Mouse (Mus musculus) forebrain, embryonic 16.5 days (tissue): ENCODE data around the gene Cdk6. TPM values are rescaled to one million over a fixed set of nuclear protein-coding genes. Genes with fewer than 3 reads are reported as not detected.
"Not testable (repeated sequence)": the region's sequence is repeated elsewhere in the genome, so short reads cannot be mapped to it uniquely, and the experiment has no call there.

Experiments used
- ATAC-seq: fragments of 200-750 bp; cut with Nextera tagmentation; 2 replicates; pipeline ENCODE4 v1.8.0; 2017; ENCODE audit warnings: mild to moderate bottlenecking, moderate library complexity
- H3K27ac ChIP-seq: fragments of 300-500 bp; sonication (generic); 2 replicates; pipeline ENCODE4 v1.5.1; 2014; ENCODE audit warnings: low read length, control low read depth
- H3K27me3 ChIP-seq: fragments of 300-500 bp; sonication (generic); replicated peaks from 2 replicates; pipeline ENCODE4 v1.6.1; 2014; ENCODE audit warnings: low read length; ENCODE audit not compliant: control insufficient read depth, insufficient read depth
- H3K36me3 ChIP-seq: fragments of 300-500 bp; sonication (generic); 2 replicates; pipeline ENCODE4 v1.6.1; 2014; ENCODE audit not compliant: control insufficient read depth, insufficient read depth
- H3K4me1 ChIP-seq: fragments of 300-500 bp; sonication (generic); replicated peaks from 2 replicates; pipeline ENCODE4 v1.6.1; 2014; ENCODE audit warnings: low read length; ENCODE audit not compliant: control insufficient read depth, insufficient read depth
- H3K4me2 ChIP-seq: fragments of 300-500 bp; sonication (generic); 2 replicates; pipeline ENCODE4 v1.6.1; 2014; ENCODE audit warnings: mild to moderate bottlenecking, low read length, control low read depth
- H3K4me3 ChIP-seq: fragments of 300-500 bp; sonication (generic); replicated peaks from 2 replicates; pipeline ENCODE4 v1.5.1; 2014; ENCODE audit warnings: mild to moderate bottlenecking, low read length, control low read depth
- H3K9ac ChIP-seq: fragments of 300-500 bp; sonication (generic); replicated peaks from 2 replicates; pipeline ENCODE4 v1.6.1; 2014; ENCODE audit warnings: low read depth, low read length, control low read depth
- H3K9me3 ChIP-seq: fragments of 300-500 bp; sonication (generic); 2 replicates; pipeline ENCODE4 v1.6.1; 2016; ENCODE audit warnings: low read length; ENCODE audit not compliant: control insufficient read depth
- WGBS: fragments of 180-500 bp; shearing (Covaris S2); extraction: QIAGEN DNeasy Blood & Tissue Kit; methylation state at CpG from one replicate; pipeline ENCODE4 v1.1.7; 2014; 5-methylcytosine and 5-hydroxymethylcytosine counted together
- polyA plus RNA-seq: library from polyadenylated mRNA; unstranded; fragments of >200 nt; fragmentation: Nextera tagmentation; extraction: Ambion mirVana; gene quantifications from 2 replicates; pipeline ENCODE4 v1.2.1, GENCODE M21; 2015

Cdk6 gene
- polyA plus RNA-seq, 1 experiment from 2014 or later: 29.8 TPM

- Histone ChIP-seq H3K27ac (peak overlapping the region; percentile 37; the same call in 1 of the 2 replicates), H3K27me3 (no peaks in the 10 kb centered on the region), H3K4me3 (no peak overlapping the region), H3K36me3 (no peaks in the 10 kb centered on the region), H3K4me2 (no peak overlapping the region), H3K4me1 (peaks cover 17% of the 10 kb centered on the region), H3K9me3 (no peaks in the 10 kb centered on the region), H3K9ac (no peak overlapping the region)
- peak; percentile 73 for ATAC-seq
- 16% methylated on average over 6 of the region's 6 CpGs for WGBS
Observed at GRCm38 (mm10) chr5:3395020-3395419, 53.7 kb downstream of the Cdk6 start.

- 76% methylated on average over 6 of the region's 6 CpGs for WGBS
Observed at GRCm38 (mm10) chr5:3396214-3396613, 54.9 kb downstream of the Cdk6 start.

GRCm38 (mm10) chr5:3396910-3397575 is 55.8 kb downstream of the Cdk6 start:
- Histone ChIP-seq H3K27ac (no peak overlapping the region), H3K9ac (no peak overlapping the region), H3K4me3 (no peak overlapping the region), H3K27me3 (no peaks in the 10 kb centered on the region), H3K36me3 (no peaks in the 10 kb centered on the region), H3K4me2 (no peak overlapping the region), H3K4me1 (peaks cover 22% of the 10 kb centered on the region), H3K9me3 (no peaks in the 10 kb centered on the region)
- ATAC-seq: no peak
- WGBS: 70% methylated on average over 11 of the region's 11 CpGs

More at GRCm38 (mm10) chr5:3396214-3396613, 54.9 kb downstream of the Cdk6 start:
- H3K9ac ChIP-seq: no peak overlapping the region
- peak overlapping the region; percentile 12 for H3K27ac ChIP-seq
- H3K4me2 ChIP-seq: no peak overlapping the region
- H3K4me3 ChIP-seq: no peak overlapping the region
- no peaks in the 10 kb centered on the region for H3K36me3 ChIP-seq
- no peaks in the 10 kb centered on the region for H3K27me3 ChIP-seq
- H3K9me3 ChIP-seq: no peaks in the 10 kb centered on the region
- ATAC-seq: no peak
- H3K4me1 ChIP-seq: peaks cover 22% of the 10 kb centered on the region

GRCm38 (mm10) chr5:3399784-3400494 is 58.7 kb downstream of the Cdk6 start:
- Histone ChIP-seq H3K4me2 (peak overlapping the region; percentile 26; the same call in 1 of the 2 replicates), H3K4me3 (no peak overlapping the region), H3K27ac (peak overlapping the region; percentile 56), H3K9me3 (no peaks in the 10 kb centered on the region), H3K9ac (no peak overlapping the region), H3K36me3 (no peaks in the 10 kb centered on the region), H3K4me1 (peaks cover 24% of the 10 kb centered on the region), H3K27me3 (no peaks in the 10 kb centered on the region)
- ATAC-seq: peak; percentile 42; the same call in 1 of the 2 replicates
- WGBS: 13% methylated on average over 7 of the region's 7 CpGs

- H3K4me1 ChIP-seq: peaks cover 16% of the 10 kb centered on the region; the same call in 1 of the 2 replicates
- no peaks in the 10 kb centered on the region for H3K27me3 ChIP-seq
- ATAC-seq: peak; percentile 72
- H3K27ac ChIP-seq: no peak overlapping the region; the same call in 1 of the 2 replicates
- no peak overlapping the region for H3K9ac ChIP-seq
- H3K4me3 ChIP-seq: no peak overlapping the region
- H3K36me3 ChIP-seq: no peaks in the 10 kb centered on the region
- WGBS: 7% methylated on average over 6 of the region's 6 CpGs
- no peak overlapping the region for H3K4me2 ChIP-seq
- no peaks in the 10 kb centered on the region for H3K9me3 ChIP-seq
Observed at GRCm38 (mm10) chr5:3405102-3405501, 63.8 kb downstream of the Cdk6 start.

DNA sequence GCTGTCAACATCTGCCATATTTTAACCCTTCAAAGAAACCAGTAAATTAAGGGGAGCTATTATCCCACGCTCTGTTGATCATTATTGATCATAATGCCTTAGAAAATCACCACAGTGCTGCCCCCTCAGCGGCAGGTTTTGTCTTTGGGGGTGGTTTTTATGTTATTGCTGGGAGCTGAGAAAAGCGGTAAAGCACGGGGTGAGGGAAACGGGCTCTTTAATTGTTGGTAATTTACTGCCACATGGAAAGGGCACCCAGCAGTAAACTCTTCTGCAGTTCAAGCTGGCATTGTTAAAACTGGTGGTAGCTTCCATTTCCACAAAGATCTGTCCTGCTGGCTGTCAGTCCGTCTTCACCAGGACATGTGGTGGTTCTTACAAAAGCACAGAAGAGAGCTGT is 64.2 kb downstream of the Cdk6 start:
- H3K9ac ChIP-seq: no peak overlapping the region
- H3K36me3 ChIP-seq: no peaks in the 10 kb centered on the region
- ATAC-seq: peak; percentile 47; the same call in 1 of the 2 replicates
- WGBS: 10% methylated on average over 6 of the region's 6 CpGs
- H3K4me2 ChIP-seq: no peak overlapping the region
- no peak overlapping the region for H3K27ac ChIP-seq
- H3K27me3 ChIP-seq: no peaks in the 10 kb centered on the region
- H3K4me1 ChIP-seq: peaks cover 12% of the 10 kb centered on the region; the same call in 1 of the 2 replicates
- H3K4me3 ChIP-seq: no peak overlapping the region
- no peaks in the 10 kb centered on the region for H3K9me3 ChIP-seq

DNA sequence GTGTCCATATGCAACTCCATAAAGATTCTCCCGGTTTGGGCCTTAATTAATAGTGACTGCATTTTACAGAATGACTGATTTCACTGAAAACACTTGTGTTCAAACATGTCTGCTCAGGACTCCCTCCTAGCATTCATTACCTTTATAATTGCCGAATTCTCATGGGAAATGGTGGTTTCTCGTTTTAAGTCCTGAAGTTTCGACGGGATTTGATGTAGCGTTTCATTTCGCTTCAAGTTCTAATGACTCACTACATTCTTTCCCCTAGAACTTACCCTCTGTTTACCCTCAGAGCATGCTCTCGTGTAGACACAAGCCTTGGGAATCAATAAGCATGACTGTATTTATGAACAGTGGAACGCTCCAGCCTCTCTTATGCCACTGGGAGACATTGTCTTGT is 66.6 kb downstream of the Cdk6 start:
- peaks cover 12% of the 10 kb centered on the region; the same call in 1 of the 2 replicates for H3K4me1 ChIP-seq
- H3K27ac ChIP-seq: no peak overlapping the region
- H3K4me3 ChIP-seq: no peak overlapping the region
- H3K36me3 ChIP-seq: no peaks in the 10 kb centered on the region
- H3K27me3 ChIP-seq: no peaks in the 10 kb centered on the region
- ATAC-seq: no peak
- H3K4me2 ChIP-seq: no peak overlapping the region
- H3K9me3 ChIP-seq: no peaks in the 10 kb centered on the region
- H3K9ac ChIP-seq: no peak overlapping the region
- 78% methylated on average over 9 of the region's 9 CpGs for WGBS

- not testable (repeated sequence) for H3K9ac ChIP-seq, H3K36me3 ChIP-seq, ATAC-seq, H3K27me3 ChIP-seq, H3K4me3 ChIP-seq, H3K27ac ChIP-seq, H3K9me3 ChIP-seq, H3K4me2 ChIP-seq, H3K4me1 ChIP-seq
- WGBS: 95% methylated on average over 1 of the region's 1 CpGs
Observed at GRCm38 (mm10) chr5:3418183-3418582, 76.9 kb downstream of the Cdk6 start.

- H3K27ac ChIP-seq: no peak overlapping the region
- no peaks in the 10 kb centered on the region for H3K27me3 ChIP-seq
- ATAC-seq: no peak
- WGBS: 83% methylated on average over 10 of the region's 10 CpGs
- H3K9ac ChIP-seq: no peak overlapping the region
- no peak overlapping the region for H3K4me3 ChIP-seq
- H3K36me3 ChIP-seq: no peaks in the 10 kb centered on the region
- H3K4me2 ChIP-seq: no peak overlapping the region
- no peaks in the 10 kb centered on the region for H3K9me3 ChIP-seq
- H3K4me1 ChIP-seq: no peaks in the 10 kb centered on the region
Observed at GRCm38 (mm10) chr5:3420094-3420831, 79.0 kb downstream of the Cdk6 start.
